Mouse (Mus musculus): Measurements from ENCODE around the gene Pllp.

Pllp gene

GRCm38 (mm10) chr8:94702844-94703813 lies 7.1 kb upstream of the Pllp start:
- DNase-seq (ENCODE audit: low read depth, low spot score), result peak; percentile 71

- no peak for DNase-seq (ENCODE audit: low read depth, low spot score)
Measured at GRCm38 (mm10) chr8:94702156-94702555, 6.1 kb upstream of the Pllp start.

- DNase-seq (ENCODE audit: low read depth, low spot score), result no peak
Measured at GRCm38 (mm10) chr8:94700421-94700935, 4.4 kb upstream of the Pllp start.

- DNase-seq (ENCODE audit: low read depth, low spot score), result peak; percentile 58
Measured at GRCm38 (mm10) chr8:94699366-94699765, 3.3 kb upstream of the Pllp start.

GRCm38 (mm10) chr8:94697956-94698355 lies 1.9 kb upstream of the Pllp start:
- DNase-seq (ENCODE audit: low read depth, low spot score), result no peak

GRCm38 (mm10) chr8:94696566-94696965 lies 488 bp upstream of the Pllp start:
- no peak for DNase-seq (ENCODE audit: low read depth, low spot score)

- no peak for DNase-seq (ENCODE audit: low read depth, low spot score)
Measured at GRCm38 (mm10) chr8:94695341-94695993, 611 bp downstream of the Pllp start.

GRCm38 (mm10) chr8:94694701-94695100 lies 1.4 kb downstream of the Pllp start:
- no peak for DNase-seq (ENCODE audit: low read depth, low spot score)

GRCm38 (mm10) chr8:94685953-94686352 lies 10.1 kb downstream of the Pllp start:
- no peak for DNase-seq (ENCODE audit: low read depth, low spot score)

GRCm38 (mm10) chr8:94684287-94684686 lies 11.8 kb downstream of the Pllp start:
- DNase-seq (ENCODE audit: low read depth, low spot score), result no peak

GRCm38 (mm10) chr8:94682732-94683524 lies 13.2 kb downstream of the Pllp start:
- no peak for DNase-seq (ENCODE audit: low read depth, low spot score)

- DNase-seq (ENCODE audit: low read depth, low spot score), result no peak
Measured at GRCm38 (mm10) chr8:94680414-94680813, 15.7 kb downstream of the Pllp start.

GRCm38 (mm10) chr8:94678582-94678981 lies 17.5 kb downstream of the Pllp start:
- peak; percentile 77 for DNase-seq (ENCODE audit: low read depth, low spot score)

GRCm38 (mm10) chr8:94675923-94676322 lies 20.2 kb downstream of the Pllp start:
- no peak for DNase-seq (ENCODE audit: low read depth, low spot score)

GRCm38 (mm10) chr8:94674384-94674783 lies 21.7 kb downstream of the Pllp start:
- DNase-seq (ENCODE audit: low read depth, low spot score), result no peak

- peak; percentile 92 for DNase-seq (ENCODE audit: low read depth, low spot score)
Measured at GRCm38 (mm10) chr8:94666456-94667308, 29.4 kb downstream of the Pllp start, which contains the start of gene Arl2bp. Gene Arl2bp (plus strand): TSS chr8:94666600.

- no peak for DNase-seq (ENCODE audit: low read depth, low spot score)
Measured at GRCm38 (mm10) chr8:94664722-94665121, 31.4 kb downstream of the Pllp start.

GRCm38 (mm10) chr8:94660418-94660817 lies 35.7 kb downstream of the Pllp start:
- no peak for DNase-seq (ENCODE audit: low read depth, low spot score)

GRCm38 (mm10) chr8:94658031-94658430 lies 38.0 kb downstream of the Pllp start:
- no peak for DNase-seq (ENCODE audit: low read depth, low spot score)

GRCm38 (mm10) chr8:94654994-94655393 lies 41.1 kb downstream of the Pllp start:
- DNase-seq (ENCODE audit: low read depth, low spot score), result no peak

- no peak for DNase-seq (ENCODE audit: low read depth, low spot score)
Measured at GRCm38 (mm10) chr8:94652951-94653350, 43.1 kb downstream of the Pllp start.

Measured in telencephalon, adult 2 months (tissue).